ENCODE assay signal across 11 mouse cellular contexts in the genomic region with DNA sequence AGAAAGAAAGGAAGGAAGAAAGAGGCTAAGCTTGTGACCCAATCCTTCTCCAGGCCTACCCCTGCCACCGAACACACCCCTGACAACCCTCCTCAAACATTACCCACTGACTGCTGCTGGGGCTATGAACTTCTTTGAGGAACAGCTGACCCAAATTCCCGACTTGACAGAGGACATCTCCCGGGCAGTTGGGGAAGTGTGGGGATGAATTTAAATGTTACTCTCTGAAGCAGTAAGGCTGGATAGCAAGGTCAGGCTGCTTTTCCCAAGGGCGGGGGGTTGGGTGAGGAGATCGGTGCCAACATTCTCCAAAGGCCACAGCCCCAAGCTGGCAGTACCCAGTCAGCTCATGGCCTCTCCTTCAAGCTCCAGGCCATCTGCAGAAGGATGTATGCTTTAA. TPM values are rescaled to one million over a fixed set of nuclear protein-coding genes. Genes with fewer than 3 reads are reported as not detected.
DNase-seq lines count a peak whose midpoint lies in the region; ATAC-seq and TF ChIP-seq lines count a peak whose summit lies in the region.
"Had no signal": no experiment of that assay in that cellular context is flagged by ENCODE, and none has a peak within 500 bp of the region (broad histone marks: within the 10 kb centered on the region; RNA-seq: fewer than 3 reads in every experiment).

No protein-coding gene starts in this region.

- 49% methylated on average over 5 of the region's 5 CpGs for WGBS in kidney, postnatal 0 days

- H3K36me3 ChIP-seq in kidney, postnatal 0 days (ENCODE audit: insufficient read depth, low read length): no peaks in the 10 kb centered on the region
- H3K36me3 ChIP-seq: stomach, embryonic 15.5 days had no signal

- H3K9me3 ChIP-seq in kidney, postnatal 0 days (replicated peaks; ENCODE audit: low read length): no peaks in the 10 kb centered on the region
- H3K9me3 ChIP-seq: stomach, embryonic 15.5 days had no signal

- no peak for DNase-seq in frontal cortex, postnatal 36 days (ENCODE audit: low spot score in 2 of 2)
- peak; percentile 30 to 65 for DNase-seq in left cerebral cortex, postnatal 14 days (ENCODE audit: low spot score in 2 of 2)
- DNase-seq in left cerebral cortex, adult 9 months (ENCODE audit: low spot score in 2 of 2): no peak
- peak; percentile 73 to 91 for DNase-seq in adrenal gland, adult (ENCODE audit: inconsistent age in 2 of 2, low spot score in 1 of 2)
- DNase-seq in kidney, postnatal 0 days (ENCODE audit: low spot score): no peak
- no peak for DNase-seq in retina, postnatal 1 day
- no peak for DNase-seq in urinary bladder, postnatal 25 days (ENCODE audit: low spot score)

- 0 out of 2 replicates have a peak, but pooled peaks have one; percentile 2 for TF ChIP-seq CTCF in kidney, postnatal 0 days (IDR thresholded peaks at IDR 0.05; ENCODE audit: low read depth)

- no peak overlapping the region for H3K4me3 ChIP-seq in kidney, postnatal 0 days (replicated peaks; ENCODE audit: low read depth, low read length)
- H3K4me3 ChIP-seq: stomach, embryonic 15.5 days had no signal

- intact Hi-C loops in left cerebral cortex, postnatal 14 days (cut with DNase I): no loop called here

- peak overlapping the region; percentile 48 for H3K27ac ChIP-seq in kidney, postnatal 0 days
- H3K27ac ChIP-seq: macrophage; stomach, embryonic 15.5 days had no signal

- H3K4me2 ChIP-seq in kidney, postnatal 0 days (ENCODE audit: low read length): no peak overlapping the region
- H3K4me2 ChIP-seq: stomach, embryonic 15.5 days had no signal

- H3K27me3 ChIP-seq in kidney, postnatal 0 days (ENCODE audit: insufficient read depth, low read length): no peaks in the 10 kb centered on the region
- H3K27me3 ChIP-seq: stomach, embryonic 15.5 days had no signal

- no peak overlapping the region for H3K9ac ChIP-seq in kidney, postnatal 0 days (ENCODE audit: low read depth, low read length)
- H3K9ac ChIP-seq: stomach, embryonic 15.5 days had no signal

- 0 out of 2 replicates have a peak, but pooled peaks cover 7% of the 10 kb centered on the region for H3K4me1 ChIP-seq in kidney, postnatal 0 days (replicated peaks; ENCODE audit: insufficient read depth, low read length)
- H3K4me1 ChIP-seq: stomach, embryonic 15.5 days had no signal

- peak; percentile 42 for ATAC-seq in frontal cortex, adult (ENCODE audit: low TSS enrichment)
- ATAC-seq in kidney, postnatal 0 days (replicated peaks; ENCODE audit: low FRiP score, low read depth): no peak

RNA-seq across cellular contexts. Expression of gene Eif5, which starts 24.1 kb away (rescaled TPM):
- total RNA-seq in left cerebral cortex, postnatal 14 days (2021): 100 to 1,000 TPM; 237 to 261 TPM
- 673 and 701 TPM in 2 replicates for polyA plus RNA-seq in kidney, postnatal 0 days (2015; fragmentation: Nextera tagmentation; extraction: Ambion mirVana)

RNA-seq across cellular contexts. Expression of gene Gm266, which starts 28.1 kb away (rescaled TPM):
- total RNA-seq in left cerebral cortex, postnatal 14 days (2021): 1 to 10 TPM; 4.0 to 6.6 TPM
- polyA plus RNA-seq in kidney, postnatal 0 days (2015; fragmentation: Nextera tagmentation; extraction: Ambion mirVana): 97.1 and 109 TPM in 2 replicates
- total RNA-seq: common myeloid progenitor, adult 5-6 weeks had no signal
- polyA plus RNA-seq: macrophage had no signal

Comparison
In these comparisons a context has a peak if more than half of its experiments do, and no peak if none do; other contexts are left out.
1. DNase-seq: peak in left cerebral cortex, postnatal 14 days (2 of 2) and adrenal gland, adult (2 of 2); none in frontal cortex, postnatal 36 days (0 of 2), left cerebral cortex, adult 9 months (0 of 2), kidney, postnatal 0 days (single experiment), retina, postnatal 1 day (single experiment) and urinary bladder, postnatal 25 days (single experiment).